In the genomic region with DNA sequence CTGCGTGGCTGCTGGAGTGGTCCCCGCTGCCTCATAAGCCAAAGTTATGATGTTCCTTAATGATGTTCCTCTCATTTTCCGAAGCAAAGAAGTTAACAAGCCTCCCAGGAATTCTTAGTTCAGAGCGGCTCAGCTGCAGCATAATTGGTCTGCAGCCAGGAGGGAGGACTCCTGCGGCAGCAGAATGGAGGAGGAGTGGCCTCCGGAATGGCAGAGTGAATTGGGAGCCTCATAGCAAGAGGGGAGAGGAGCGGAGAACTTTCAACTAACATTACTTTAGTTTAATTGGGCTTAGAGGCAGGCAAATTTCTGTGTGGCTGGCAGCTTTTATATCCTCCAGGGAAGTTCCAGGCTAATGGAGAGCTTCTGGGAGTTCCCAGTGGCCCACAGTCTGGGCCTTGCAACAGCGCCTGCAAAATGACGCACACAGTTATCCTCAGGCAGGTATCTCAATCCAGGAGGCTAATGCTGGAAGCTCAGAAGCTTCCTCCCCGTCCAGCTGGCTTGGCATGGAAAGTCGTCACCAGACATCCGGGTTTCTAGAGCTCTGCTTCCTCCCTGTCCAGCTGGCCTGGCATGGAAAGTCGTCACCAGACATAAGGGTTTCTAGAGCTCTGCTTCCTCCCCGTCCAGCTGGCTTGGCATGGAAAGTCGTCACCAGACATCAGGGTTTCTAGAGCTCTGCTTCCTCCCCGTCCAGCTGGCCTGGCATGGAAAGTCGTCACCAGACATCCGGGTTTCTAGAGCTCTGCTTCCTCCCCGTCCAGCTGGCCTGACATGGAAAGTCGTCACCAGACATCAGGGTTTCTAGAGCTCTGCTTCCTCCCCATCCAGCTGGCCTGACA, we compare ENCODE assay signal across 8 mouse cellular contexts. TPM values are rescaled to one million over a fixed set of nuclear protein-coding genes. Genes with fewer than 3 reads are reported as not detected.
DNase-seq lines count a peak whose midpoint lies in the region; ATAC-seq and TF ChIP-seq lines count a peak whose summit lies in the region.

No protein-coding gene starts in this region.

- peak overlapping the region; percentile 22; the same call in 1 of the 2 replicates for H3K27ac ChIP-seq in kidney, embryonic 15.5 days
- H3K27ac ChIP-seq in liver, postnatal 0 days (ENCODE audit: low read depth) = no peak overlapping the region

- peak; percentile 33 to 36 for DNase-seq in cerebellum, postnatal 10 days
- DNase-seq in cerebellum, postnatal 25 days = no peak
- DNase-seq in kidney, adult 11 months = no peak
- peak; percentile 9 for DNase-seq in ovary, postnatal 36 days (ENCODE audit: low spot score)
- DNase-seq in ovary, postnatal 10 days (ENCODE audit: low spot score) = no peak
- DNase-seq in skeletal muscle tissue, adult 2 months (ENCODE audit: low read depth, low spot score) = peak; percentile 36
- DNase-seq in liver, postnatal 0 days = no peak

- peaks cover 7% of the 10 kb centered on the region; the same call in 1 of the 2 replicates for H3K4me1 ChIP-seq in kidney, embryonic 15.5 days
- no peaks in the 10 kb centered on the region for H3K4me1 ChIP-seq in liver, postnatal 0 days (ENCODE audit: insufficient read depth)

- peak overlapping the region; percentile 26 for H3K4me2 ChIP-seq in kidney, embryonic 15.5 days
- no peak overlapping the region for H3K4me2 ChIP-seq in liver, postnatal 0 days (ENCODE audit: low read depth, low read length)

- no peak overlapping the region for H3K9ac ChIP-seq in kidney, embryonic 15.5 days
- no peak overlapping the region for H3K9ac ChIP-seq in liver, postnatal 0 days (replicated peaks)

- H3K36me3 ChIP-seq in kidney, embryonic 15.5 days = no peaks in the 10 kb centered on the region
- no peaks in the 10 kb centered on the region for H3K36me3 ChIP-seq in liver, postnatal 0 days (replicated peaks; ENCODE audit: insufficient read depth, low read length)

- no peaks in the 10 kb centered on the region for H3K27me3 ChIP-seq in kidney, embryonic 15.5 days
- H3K27me3 ChIP-seq in liver, postnatal 0 days (ENCODE audit: insufficient read depth, low read length) = no peaks in the 10 kb centered on the region

- no peak for TF ChIP-seq EP300 in liver, postnatal 0 days (IDR thresholded peaks at IDR 0.05; ENCODE audit: low read depth)

- no peak overlapping the region for H3K4me3 ChIP-seq in kidney, embryonic 15.5 days (replicated peaks)
- no peak overlapping the region for H3K4me3 ChIP-seq in liver, postnatal 0 days (ENCODE audit: low read depth, low read length)

- no peak for ATAC-seq in kidney, embryonic 15.5 days (replicated peaks; ENCODE audit: low FRiP score)
- no peak for ATAC-seq in liver, postnatal 0 days

- TF ChIP-seq CTCF in liver, postnatal 0 days (IDR thresholded peaks at IDR 0.05; ENCODE audit: low read depth) = no peak

- WGBS in kidney, embryonic 15.5 days = 37% methylated on average over 20 of the region's 20 CpGs
- 39% methylated on average over 20 of the region's 20 CpGs for WGBS in liver, postnatal 0 days (ENCODE audit: insufficient replicate concordance)

- no peaks in the 10 kb centered on the region for H3K9me3 ChIP-seq in kidney, embryonic 15.5 days (replicated peaks)
- no peaks in the 10 kb centered on the region for H3K9me3 ChIP-seq in liver, postnatal 0 days (ENCODE audit: low read length)

RNA-seq across cellular contexts. Expression of gene Olfr62, which starts 16.2 kb away (rescaled TPM):
- not detected in 2 replicates for polyA plus RNA-seq in kidney, embryonic 15.5 days (2015; fragmentation: Nextera tagmentation; extraction: Ambion mirVana)
- polyA plus RNA-seq in liver, postnatal 0 days (2015; fragmentation: Nextera tagmentation; extraction: Ambion mirVana) = not detected in 2 replicates

RNA-seq across cellular contexts. Expression of gene Ebna1bp2, which starts 22.0 kb away (rescaled TPM):
- 148 and 163 TPM in 2 replicates for polyA plus RNA-seq in kidney, embryonic 15.5 days (2015; fragmentation: Nextera tagmentation; extraction: Ambion mirVana)
- polyA plus RNA-seq in liver, postnatal 0 days (2015; fragmentation: Nextera tagmentation; extraction: Ambion mirVana) = 61.0 and 62.0 TPM in 2 replicates

RNA-seq across cellular contexts. Expression of gene Cfap57, which starts 22.0 kb away (rescaled TPM):
- polyA plus RNA-seq in kidney, embryonic 15.5 days (2015; fragmentation: Nextera tagmentation; extraction: Ambion mirVana) = 0.21 and 0.22 TPM in 2 replicates
- 0.36 and 0.42 TPM in 2 replicates for polyA plus RNA-seq in liver, postnatal 0 days (2015; fragmentation: Nextera tagmentation; extraction: Ambion mirVana)

RNA-seq across cellular contexts. Expression of gene Olfr1342, which starts 50.0 kb away (rescaled TPM):
- polyA plus RNA-seq in kidney, embryonic 15.5 days (2015; fragmentation: Nextera tagmentation; extraction: Ambion mirVana) = 0.09 and 0.23 TPM in 2 replicates
- not detected in 2 replicates for polyA plus RNA-seq in liver, postnatal 0 days (2015; fragmentation: Nextera tagmentation; extraction: Ambion mirVana)

Comparison
In these comparisons a context has a peak if more than half of its experiments do, and no peak if none do; other contexts are left out.
1. DNase-seq: peak in cerebellum, postnatal 10 days (2 of 2), ovary, postnatal 36 days (single experiment) and skeletal muscle tissue, adult 2 months (single experiment); none in cerebellum, postnatal 25 days (0 of 2), kidney, adult 11 months (single experiment), ovary, postnatal 10 days (single experiment) and liver, postnatal 0 days (single experiment).